Mouse (Mus musculus) intestine, postnatal 0 days (tissue): ENCODE data around the gene Arhgap45. TPM values are rescaled to one million over a fixed set of nuclear protein-coding genes. Genes with fewer than 3 reads are reported as not detected.

Experiments
- ATAC-seq: fragments of 200-750 bp; cut with Nextera tagmentation; 2 replicates; pipeline ENCODE4 v1.8.0; 2017; ENCODE audit warnings: mild to moderate bottlenecking, moderate TSS enrichment, moderate library complexity
- H3K27ac ChIP-seq: fragments of 300-500 bp; sonication (generic); 2 replicates; pipeline ENCODE4 v1.5.1; 2014; ENCODE audit warnings: mild to moderate bottlenecking, low read depth, low read length, moderate library complexity
- H3K27me3 ChIP-seq: fragments of 300-500 bp; sonication (generic); replicated peaks from 2 replicates; pipeline ENCODE4 v1.6.1; 2014; ENCODE audit warnings: low read length, mixed read lengths; ENCODE audit not compliant: control insufficient read depth, insufficient read depth
- H3K36me3 ChIP-seq: fragments of 300-500 bp; sonication (generic); 2 replicates; pipeline ENCODE4 v1.6.1; 2014; ENCODE audit warnings: mild to moderate bottlenecking, moderate library complexity; ENCODE audit not compliant: control insufficient read depth, insufficient read depth
- H3K4me1 ChIP-seq: fragments of 300-500 bp; sonication (generic); replicated peaks from 2 replicates; pipeline ENCODE4 v1.6.1; 2014; ENCODE audit warnings: antibody characterized with exemption, low read length, mixed read lengths; ENCODE audit not compliant: control insufficient read depth, insufficient read depth
- H3K4me2 ChIP-seq: fragments of 300-500 bp; sonication (generic); replicated peaks from 2 replicates; pipeline ENCODE4 v1.6.1; 2014; ENCODE audit warnings: low read depth, mild to moderate bottlenecking, moderate library complexity
- H3K4me3 ChIP-seq: fragments of 300-500 bp; sonication (generic); 2 replicates; pipeline ENCODE4 v1.5.1; 2014; ENCODE audit warnings: low read depth, low read length
- H3K9ac ChIP-seq: fragments of 300-500 bp; sonication (generic); 2 replicates; pipeline ENCODE4 v1.6.1; 2014; ENCODE audit warnings: mild to moderate bottlenecking, low read depth, low read length
- H3K9me3 ChIP-seq: fragments of 300-500 bp; sonication (generic); 2 replicates; pipeline ENCODE4 v1.6.1; 2016; ENCODE audit warnings: mixed run types; ENCODE audit not compliant: control insufficient read depth
- CTCF ChIP-seq: sonication (generic); IDR thresholded peaks from 2 replicates; pipeline ENCODE4 v1.5.1; 2016; ENCODE audit warnings: low read depth, mild to moderate bottlenecking, control low read depth, antibody characterized with exemption, moderate library complexity
- WGBS: fragments of 180-500 bp; shearing (Covaris S2); extraction: QIAGEN DNeasy Blood & Tissue Kit; methylation state at CpG from one replicate; pipeline ENCODE4 v1.1.7; 2014; 5-methylcytosine and 5-hydroxymethylcytosine counted together
- polyA plus RNA-seq: library from polyadenylated mRNA; unstranded; fragments of >200 nt; fragmentation: Nextera tagmentation; extraction: Ambion mirVana; gene quantifications from 2 replicates; pipeline ENCODE4 v1.2.1, GENCODE M21; 2015

The Arhgap45 gene
- polyA plus RNA-seq, 1 experiment from 2014 or later, result 1.2 TPM

GRCm38 (mm10) chr10:79978061-79978460 is 38.4 kb upstream of the Arhgap45 start:
- Histone ChIP-seq H3K4me3 (no peak overlapping the region), H3K4me2 (no peak overlapping the region), H3K9me3 (no peaks in the 10 kb centered on the region), H3K27ac (no peak overlapping the region), H3K4me1 (0 out of 2 replicates have a peak, but pooled peaks cover 3% of the 10 kb centered on the region), H3K36me3 (peaks cover 44% of the 10 kb centered on the region), H3K27me3 (no peaks in the 10 kb centered on the region), H3K9ac (no peak overlapping the region)
- no peak for TF ChIP-seq CTCF
- ATAC-seq, result no peak
- WGBS, result 95% methylated on average over 21 of the region's 21 CpGs

DNA sequence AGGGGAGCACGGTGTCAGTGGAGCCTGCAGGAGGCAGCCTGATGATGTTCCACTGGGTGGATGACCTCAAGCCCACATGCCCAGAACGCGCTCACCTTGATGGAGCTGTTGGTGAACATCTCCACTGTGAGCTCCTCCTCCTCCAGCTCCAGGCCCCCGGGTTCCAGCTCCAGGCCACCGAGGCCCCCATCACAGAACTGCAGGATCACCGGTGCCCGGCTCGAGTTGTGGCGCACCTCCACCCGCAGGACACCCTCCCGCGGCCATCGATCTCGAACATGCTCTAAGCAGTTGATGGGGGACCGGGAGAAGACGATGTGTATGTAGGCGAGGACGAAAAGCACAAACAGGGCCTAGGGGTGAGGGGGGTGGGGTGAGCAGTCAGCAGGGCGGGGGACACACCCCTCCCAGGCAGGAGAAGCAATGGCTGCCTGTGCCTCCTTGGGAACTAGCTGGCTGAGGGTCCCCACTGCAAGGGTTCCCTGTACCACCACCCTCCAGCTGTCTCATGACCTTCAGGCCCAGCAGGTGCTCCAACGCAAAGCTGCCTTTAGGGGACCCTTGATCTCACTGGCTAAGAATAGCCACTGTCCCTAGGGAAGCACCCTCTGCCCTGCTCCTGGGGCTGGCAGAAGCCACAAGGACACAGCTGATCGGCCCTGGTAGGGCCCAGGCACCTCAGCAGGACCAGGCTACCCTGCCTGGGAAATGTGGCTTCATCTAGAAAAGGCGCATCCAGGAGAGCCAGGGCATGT is 36.9 kb upstream of the Arhgap45 start:
- H3K36me3 ChIP-seq, result peaks cover 44% of the 10 kb centered on the region
- H3K27me3 ChIP-seq, result no peaks in the 10 kb centered on the region
- TF ChIP-seq CTCF, result no peak
- no peaks in the 10 kb centered on the region for H3K9me3 ChIP-seq
- H3K27ac ChIP-seq, result no peak overlapping the region
- WGBS, result 90% methylated on average over 22 of the region's 22 CpGs
- H3K9ac ChIP-seq, result no peak overlapping the region
- H3K4me1 ChIP-seq, result 0 out of 2 replicates have a peak, but pooled peaks cover 5% of the 10 kb centered on the region
- ATAC-seq, result no peak
- no peak overlapping the region for H3K4me2 ChIP-seq
- no peak overlapping the region for H3K4me3 ChIP-seq

GRCm38 (mm10) chr10:79983205-79983604 is 33.2 kb upstream of the Arhgap45 start:
- Histone ChIP-seq H3K4me1 (0 out of 2 replicates have a peak, but pooled peaks cover 5% of the 10 kb centered on the region), H3K27me3 (no peaks in the 10 kb centered on the region), H3K36me3 (peaks cover 14% of the 10 kb centered on the region), H3K4me3 (peak overlapping the region; percentile 70), H3K9ac (peak overlapping the region; percentile 91), H3K4me2 (peak overlapping the region; percentile 88), H3K27ac (peak overlapping the region; percentile 96; the same call in 1 of the 2 replicates), H3K9me3 (no peaks in the 10 kb centered on the region)
- TF ChIP-seq CTCF, result no peak
- no peak for ATAC-seq
- 65% methylated on average over 5 of the region's 5 CpGs for WGBS

GRCm38 (mm10) chr10:79983670-79984069 is 32.8 kb upstream of the Arhgap45 start:
- WGBS, result under 1% methylated on average over 11 of the region's 21 CpGs
- H3K4me2 ChIP-seq, result peak overlapping the region; percentile 88
- H3K4me3 ChIP-seq, result peak overlapping the region; percentile 70
- no peaks in the 10 kb centered on the region for H3K9me3 ChIP-seq
- H3K36me3 ChIP-seq, result peaks cover 9% of the 10 kb centered on the region; the same call in 1 of the 2 replicates
- no peak for TF ChIP-seq CTCF
- no peak for ATAC-seq
- 0 out of 2 replicates have a peak, but pooled peaks cover 5% of the 10 kb centered on the region for H3K4me1 ChIP-seq
- peak overlapping the region; percentile 91 for H3K9ac ChIP-seq
- H3K27ac ChIP-seq, result peak overlapping the region; percentile 96
- no peaks in the 10 kb centered on the region for H3K27me3 ChIP-seq

DNA sequence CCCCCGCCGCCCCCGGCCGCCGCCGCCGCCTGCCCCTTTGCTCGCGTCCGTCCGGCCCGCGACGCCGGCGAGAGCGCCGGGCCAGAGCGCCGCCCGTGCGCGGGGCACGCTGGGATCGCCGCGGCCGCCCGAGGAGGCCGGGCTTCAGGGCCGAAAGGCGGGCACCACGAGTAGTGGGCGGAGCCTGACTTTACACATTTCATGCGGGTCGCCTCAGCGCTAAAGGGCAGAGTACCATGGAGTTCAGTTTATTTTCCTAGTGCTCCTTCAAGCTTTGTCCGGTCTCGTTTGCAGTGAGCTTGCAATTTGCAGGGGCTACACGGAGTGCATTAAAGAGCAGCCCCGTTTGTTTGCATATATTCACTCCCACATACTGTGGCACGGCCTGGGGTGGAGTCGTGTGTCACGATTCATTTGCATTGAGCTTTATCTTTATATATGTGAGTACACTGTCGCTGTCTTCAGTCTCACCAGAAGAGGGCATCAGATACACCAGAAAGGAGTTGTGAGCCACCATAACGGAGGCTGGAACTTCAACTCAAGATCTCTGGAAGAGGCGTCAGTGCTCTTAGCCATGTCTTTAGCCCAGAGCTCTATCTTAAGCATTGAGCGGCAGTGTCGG is 32.1 kb upstream of the Arhgap45 start, which contains the start of gene Tmem259:
Gene Tmem259 (minus strand): TSS at position 136 of the 622 bp plus-strand sequence.
- no peaks in the 10 kb centered on the region for H3K27me3 ChIP-seq
- TF ChIP-seq CTCF, result peak; percentile 86
- H3K4me3 ChIP-seq, result peak within 1 kb of the TSS; percentile 70
- 0 out of 2 replicates have a peak, but pooled peaks cover 5% of the 10 kb centered on the region for H3K4me1 ChIP-seq
- no peaks in the 10 kb centered on the region for H3K9me3 ChIP-seq
- peak within 1 kb of the TSS; percentile 88 for H3K4me2 ChIP-seq
- under 1% methylated on average over 47 of the region's 49 CpGs for WGBS
- H3K27ac ChIP-seq, result peak within 1 kb of the TSS; percentile 96
- H3K36me3 ChIP-seq, result peaks cover 3% of the 10 kb centered on the region; the same call in 1 of the 2 replicates
- ATAC-seq, result peak; percentile 83
- H3K9ac ChIP-seq, result peak within 1 kb of the TSS; percentile 91

GRCm38 (mm10) chr10:79984871-79985270 is 31.6 kb upstream of the Arhgap45 start:
- Histone ChIP-seq H3K27me3 (no peaks in the 10 kb centered on the region), H3K27ac (peak overlapping the region; percentile 96), H3K9ac (peak overlapping the region; percentile 91), H3K4me2 (peak overlapping the region; percentile 88), H3K4me3 (peak overlapping the region; percentile 70), H3K4me1 (0 out of 2 replicates have a peak, but pooled peaks cover 5% of the 10 kb centered on the region), H3K36me3 (no peaks in the 10 kb centered on the region), H3K9me3 (no peaks in the 10 kb centered on the region)
- no peak for TF ChIP-seq CTCF
- ATAC-seq, result peak; percentile 91
- under 1% methylated on average over 22 of the region's 22 CpGs for WGBS
